Mouse (Mus musculus): ENCODE results near the gene Thbs2. TPM values are rescaled to one million over a fixed set of nuclear protein-coding genes. Genes with fewer than 3 reads are reported as not detected.

Thbs2 gene
- polyA plus RNA-seq, 1 experiment from 2014 or later, result 5.6 TPM

- 52% methylated on average over 3 of the region's 3 CpGs for WGBS
These were observed 8.7 kb upstream of the Thbs2 start for GRCm38 (mm10) chr17:14702701-14703100.

GRCm38 (mm10) chr17:14701891-14702290, 7.9 kb upstream of the Thbs2 start:
- DNase-seq (ENCODE audit: low spot score), result no peak

More at GRCm38 (mm10) chr17:14702701-14703100, 8.7 kb upstream of the Thbs2 start:
- Histone ChIP-seq H3K4me1 (replicated peaks; ENCODE audit: control insufficient read depth, insufficient read depth, low read length) (no peaks in the 10 kb centered on the region), H3K27ac (no peak overlapping the region), H3K4me2 (replicated peaks) (no peak overlapping the region), H3K9me3 (ENCODE audit: control insufficient read depth, low read length) (no peaks in the 10 kb centered on the region), H3K27me3 (ENCODE audit: control insufficient read depth, insufficient read depth, low read length) (no peaks in the 10 kb centered on the region), H3K4me3 (replicated peaks; ENCODE audit: low read length) (no peak overlapping the region), H3K9ac (no peak overlapping the region), H3K36me3 (replicated peaks; ENCODE audit: control insufficient read depth, insufficient read depth) (no peaks in the 10 kb centered on the region)
- ATAC-seq (ENCODE audit: low FRiP score), result no peak
- no peak for DNase-seq (ENCODE audit: low spot score)

DNA sequence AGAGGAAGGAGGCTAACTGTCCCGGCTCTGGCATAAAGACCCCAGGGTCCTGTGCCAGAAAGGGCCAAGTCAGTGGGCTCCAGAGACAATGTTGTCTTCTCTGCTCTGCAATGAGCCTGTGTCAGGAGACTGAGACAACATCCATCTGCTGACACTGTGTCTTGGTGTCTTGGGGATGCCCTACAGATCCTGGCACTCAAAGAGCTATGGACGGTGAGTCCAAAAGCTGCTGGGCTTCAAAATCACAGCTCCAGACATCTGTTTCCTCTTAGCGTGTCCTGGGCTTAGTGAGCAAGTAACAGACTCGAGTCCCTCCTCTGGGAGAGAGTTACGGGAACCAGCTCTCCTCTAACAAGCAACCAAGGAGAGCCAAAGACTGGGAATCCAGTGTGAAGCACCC, 6.2 kb upstream of the Thbs2 start:
- no peaks in the 10 kb centered on the region for H3K4me1 ChIP-seq (replicated peaks; ENCODE audit: control insufficient read depth, insufficient read depth, low read length)
- no peak for ATAC-seq (ENCODE audit: low FRiP score)
- no peak overlapping the region for H3K4me2 ChIP-seq (replicated peaks)
- no peak overlapping the region for H3K27ac ChIP-seq
- H3K9ac ChIP-seq, result no peak overlapping the region
- no peaks in the 10 kb centered on the region for H3K27me3 ChIP-seq (ENCODE audit: control insufficient read depth, insufficient read depth, low read length)
- no peaks in the 10 kb centered on the region for H3K36me3 ChIP-seq (replicated peaks; ENCODE audit: control insufficient read depth, insufficient read depth)
- no peak for DNase-seq (ENCODE audit: low spot score)
- WGBS, result 84% methylated on average over 5 of the region's 5 CpGs
- H3K9me3 ChIP-seq (ENCODE audit: control insufficient read depth, low read length), result no peaks in the 10 kb centered on the region
- no peak overlapping the region for H3K4me3 ChIP-seq (replicated peaks; ENCODE audit: low read length)

More at GRCm38 (mm10) chr17:14701891-14702290, 7.9 kb upstream of the Thbs2 start:
- H3K4me2 ChIP-seq (replicated peaks), result no peak overlapping the region
- no peaks in the 10 kb centered on the region for H3K9me3 ChIP-seq (ENCODE audit: control insufficient read depth, low read length)
- no peak overlapping the region for H3K4me3 ChIP-seq (replicated peaks; ENCODE audit: low read length)
- H3K27ac ChIP-seq, result no peak overlapping the region
- WGBS, result 76% methylated on average over 2 of the region's 2 CpGs
- H3K36me3 ChIP-seq (replicated peaks; ENCODE audit: control insufficient read depth, insufficient read depth), result no peaks in the 10 kb centered on the region
- H3K9ac ChIP-seq, result no peak overlapping the region
- ATAC-seq (ENCODE audit: low FRiP score), result no peak
- H3K27me3 ChIP-seq (ENCODE audit: control insufficient read depth, insufficient read depth, low read length), result no peaks in the 10 kb centered on the region
- H3K4me1 ChIP-seq (replicated peaks; ENCODE audit: control insufficient read depth, insufficient read depth, low read length), result no peaks in the 10 kb centered on the region

DNA sequence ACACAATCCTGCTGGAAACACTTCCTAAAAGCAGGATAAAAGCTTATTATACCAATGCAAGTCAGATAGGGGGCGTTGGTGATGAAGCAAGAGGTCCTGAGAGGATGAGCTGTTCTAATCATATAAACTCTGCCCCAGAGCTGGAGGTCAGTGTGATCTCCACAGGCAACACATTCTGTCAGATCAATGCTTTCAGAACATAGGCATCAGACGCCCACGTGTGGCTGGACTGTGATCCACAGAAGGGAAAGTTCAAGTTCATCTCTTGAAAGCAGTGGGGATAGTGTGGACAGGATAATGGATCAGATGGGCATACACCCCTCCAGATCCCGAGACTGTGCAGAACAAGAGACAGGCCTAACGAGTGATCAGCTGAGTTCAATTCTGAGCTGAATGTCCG, 4.2 kb upstream of the Thbs2 start:
- Histone ChIP-seq H3K4me3 (replicated peaks; ENCODE audit: low read length) (no peak overlapping the region), H3K9ac (no peak overlapping the region), H3K27ac (no peak overlapping the region), H3K4me2 (replicated peaks) (no peak overlapping the region), H3K36me3 (replicated peaks; ENCODE audit: control insufficient read depth, insufficient read depth) (no peaks in the 10 kb centered on the region), H3K27me3 (ENCODE audit: control insufficient read depth, insufficient read depth, low read length) (no peaks in the 10 kb centered on the region), H3K9me3 (ENCODE audit: control insufficient read depth, low read length) (no peaks in the 10 kb centered on the region), H3K4me1 (replicated peaks; ENCODE audit: control insufficient read depth, insufficient read depth, low read length) (peaks cover 9% of the 10 kb centered on the region; the same call in 1 of the 2 replicates)
- WGBS, result 77% methylated on average over 6 of the region's 6 CpGs
- ATAC-seq (ENCODE audit: low FRiP score), result no peak
- no peak for DNase-seq (ENCODE audit: low spot score)

- ATAC-seq (ENCODE audit: low FRiP score) (no peak), DNase-seq (ENCODE audit: low spot score) (no peak)
- Histone ChIP-seq H3K27me3 (ENCODE audit: control insufficient read depth, insufficient read depth, low read length) (no peaks in the 10 kb centered on the region), H3K4me2 (replicated peaks) (no peak overlapping the region), H3K4me3 (replicated peaks; ENCODE audit: low read length) (no peak overlapping the region), H3K9ac (no peak overlapping the region), H3K36me3 (replicated peaks; ENCODE audit: control insufficient read depth, insufficient read depth) (no peaks in the 10 kb centered on the region), H3K9me3 (ENCODE audit: control insufficient read depth, low read length) (no peaks in the 10 kb centered on the region), H3K27ac (no peak overlapping the region), H3K4me1 (replicated peaks; ENCODE audit: control insufficient read depth, insufficient read depth, low read length) (peaks cover 9% of the 10 kb centered on the region; the same call in 1 of the 2 replicates)
- 90% methylated on average over 6 of the region's 6 CpGs for WGBS
These were observed 3.1 kb upstream of the Thbs2 start for GRCm38 (mm10) chr17:14697096-14697495.

- Histone ChIP-seq H3K9me3 (ENCODE audit: control insufficient read depth, low read length) (no peaks in the 10 kb centered on the region), H3K4me1 (replicated peaks; ENCODE audit: control insufficient read depth, insufficient read depth, low read length) (peaks cover 9% of the 10 kb centered on the region; the same call in 1 of the 2 replicates), H3K36me3 (replicated peaks; ENCODE audit: control insufficient read depth, insufficient read depth) (no peaks in the 10 kb centered on the region), H3K27ac (no peak overlapping the region), H3K27me3 (ENCODE audit: control insufficient read depth, insufficient read depth, low read length) (no peaks in the 10 kb centered on the region), H3K9ac (no peak overlapping the region), H3K4me2 (replicated peaks) (no peak overlapping the region), H3K4me3 (replicated peaks; ENCODE audit: low read length) (no peak overlapping the region)
- no peak for ATAC-seq (ENCODE audit: low FRiP score)
- DNase-seq (ENCODE audit: low spot score), result no peak
- WGBS, result 91% methylated on average over 6 of the region's 6 CpGs
These were observed 2.3 kb upstream of the Thbs2 start for GRCm38 (mm10) chr17:14696281-14696795.

GRCm38 (mm10) chr17:14693048-14693993, 714 bp downstream of the Thbs2 start:
- H3K36me3 ChIP-seq (replicated peaks; ENCODE audit: control insufficient read depth, insufficient read depth), result no peaks in the 10 kb centered on the region
- ATAC-seq (ENCODE audit: low FRiP score) (peak; percentile 36), DNase-seq (ENCODE audit: low spot score) (no peak)
- H3K4me3 ChIP-seq (replicated peaks; ENCODE audit: low read length), result peak overlapping the region; percentile 22
- H3K27me3 ChIP-seq (ENCODE audit: control insufficient read depth, insufficient read depth, low read length), result no peaks in the 10 kb centered on the region
- no peaks in the 10 kb centered on the region for H3K9me3 ChIP-seq (ENCODE audit: control insufficient read depth, low read length)
- peak overlapping the region; percentile 48 for H3K4me2 ChIP-seq (replicated peaks)
- H3K27ac ChIP-seq, result no peak overlapping the region
- peaks cover 9% of the 10 kb centered on the region; the same call in 1 of the 2 replicates for H3K4me1 ChIP-seq (replicated peaks; ENCODE audit: control insufficient read depth, insufficient read depth, low read length)
- peak overlapping the region; percentile 42; the same call in 1 of the 2 replicates for H3K9ac ChIP-seq
- 3% methylated on average over 9 of the region's 9 CpGs for WGBS

GRCm38 (mm10) chr17:14691901-14692300, 2.1 kb downstream of the Thbs2 start:
- Histone ChIP-seq H3K27me3 (ENCODE audit: control insufficient read depth, insufficient read depth, low read length) (no peaks in the 10 kb centered on the region), H3K36me3 (replicated peaks; ENCODE audit: control insufficient read depth, insufficient read depth) (no peaks in the 10 kb centered on the region), H3K9ac (no peak overlapping the region), H3K27ac (no peak overlapping the region), H3K4me3 (replicated peaks; ENCODE audit: low read length) (no peak overlapping the region), H3K9me3 (ENCODE audit: control insufficient read depth, low read length) (no peaks in the 10 kb centered on the region), H3K4me1 (replicated peaks; ENCODE audit: control insufficient read depth, insufficient read depth, low read length) (peaks cover 9% of the 10 kb centered on the region; the same call in 1 of the 2 replicates), H3K4me2 (replicated peaks) (no peak overlapping the region)
- ATAC-seq (ENCODE audit: low FRiP score), result no peak
- 70% methylated on average over 6 of the region's 6 CpGs for WGBS
- DNase-seq (ENCODE audit: low spot score), result no peak

DNA sequence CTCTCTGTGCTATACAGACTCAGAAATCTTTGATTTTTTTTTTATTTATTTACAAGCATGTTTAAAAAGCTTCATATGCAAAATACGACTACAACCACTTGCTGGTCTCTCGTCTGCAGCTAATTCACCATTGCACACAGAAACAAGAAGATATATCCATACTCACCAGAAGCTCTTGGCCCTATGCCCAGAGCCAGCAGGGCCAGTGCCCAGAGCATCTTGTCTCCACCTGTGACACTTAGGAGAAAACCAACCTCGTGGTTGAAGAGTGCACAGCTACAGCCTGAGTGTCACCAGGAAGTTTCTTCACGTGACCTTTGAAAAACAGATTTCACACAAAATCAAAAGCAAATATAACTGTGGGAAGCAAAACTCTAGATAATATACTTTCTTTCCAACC, 2.8 kb downstream of the Thbs2 start:
- Histone ChIP-seq H3K36me3 (replicated peaks; ENCODE audit: control insufficient read depth, insufficient read depth) (no peaks in the 10 kb centered on the region), H3K4me2 (replicated peaks) (no peak overlapping the region), H3K4me1 (replicated peaks; ENCODE audit: control insufficient read depth, insufficient read depth, low read length) (peaks cover 9% of the 10 kb centered on the region; the same call in 1 of the 2 replicates), H3K9ac (no peak overlapping the region), H3K27me3 (ENCODE audit: control insufficient read depth, insufficient read depth, low read length) (no peaks in the 10 kb centered on the region), H3K9me3 (ENCODE audit: control insufficient read depth, low read length) (no peaks in the 10 kb centered on the region), H3K27ac (no peak overlapping the region), H3K4me3 (replicated peaks; ENCODE audit: low read length) (no peak overlapping the region)
- DNase-seq (ENCODE audit: low spot score) (peak; percentile 38), ATAC-seq (ENCODE audit: low FRiP score) (no peak)
- WGBS, result 53% methylated on average over 4 of the region's 4 CpGs
